Mouse (Mus musculus) small intestine, adult 2 months (tissue): Measurements from ENCODE around the gene Rab44.

Source experiments
- CTCF ChIP-seq: fragments of 200-500 bp; IDR thresholded peaks from 2 replicates; pipeline ENCODE4 v1.5.1; 2012; ENCODE audit warnings: low read depth, mild to moderate bottlenecking, control low read depth, inconsistent platforms, low read length, moderate library complexity, mixed read lengths; ENCODE audit not compliant: insufficient replicate concordance, insufficient read length; ENCODE audit errors: extremely low read depth
- POLR2A ChIP-seq: fragments of 200-500 bp; IDR thresholded peaks from 2 replicates; pipeline ENCODE4 v1.6.1; 2012; ENCODE audit warnings: low read depth, mild to moderate bottlenecking, control low read depth, inconsistent platforms, low read length, moderate library complexity

GRCm38 (mm10) chr17:29145101-29145500 lies 31.2 kb downstream of the Rab44 start:
- TF ChIP-seq CTCF (no peak), POLR2A (no peak)
